Comparison of ENCODE assay signal across 10 mouse cellular contexts in the genomic region with DNA sequence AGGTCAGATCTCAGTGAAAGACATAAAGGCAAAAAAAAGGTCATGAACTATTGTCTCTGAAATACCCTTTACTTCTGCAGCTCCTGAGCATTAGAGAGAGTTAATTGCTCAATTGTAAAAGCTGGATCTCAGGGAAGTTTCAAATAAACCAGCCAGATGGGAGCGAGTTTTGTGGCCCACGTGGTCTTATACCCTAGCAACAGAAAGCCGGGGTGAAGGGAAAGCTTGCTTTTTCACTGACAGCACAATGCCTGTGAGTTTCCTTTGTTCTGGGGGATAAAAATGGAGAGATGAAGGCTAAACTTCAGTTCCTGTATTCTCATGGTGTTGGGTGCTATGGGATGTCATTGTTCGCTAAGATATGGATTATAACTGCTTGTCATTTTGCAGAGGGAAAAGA.
DNase-seq lines count a peak whose midpoint lies in the region; ATAC-seq lines count a peak whose summit lies in the region.
"Had no signal": no experiment of that assay in that cellular context is flagged by ENCODE, and none has a peak within 500 bp of the region (broad histone marks: within the 10 kb centered on the region; RNA-seq: fewer than 3 reads in every experiment).

No protein-coding gene starts in this region.

- H3K4me2 ChIP-seq in midbrain, embryonic 14.5 days (ENCODE audit: low read length), result no peak overlapping the region

- peak; percentile 33 for DNase-seq in right cerebral cortex, adult 18-20 months
- DNase-seq in right cerebral cortex, postnatal 25 days, result no peak
- DNase-seq in layer of hippocampus, adult 18-20 months (ENCODE audit: low spot score in 2 of 2), result peak; percentile 76 to 92
- peak; percentile 63 for DNase-seq in midbrain, embryonic 14.5 days
- no peak for DNase-seq in heart, postnatal 4 days
- no peak for DNase-seq in adrenal gland, adult (ENCODE audit: inconsistent age in 2 of 2, low spot score in 1 of 2)
- no peak for DNase-seq in kidney, adult 11 months
- DNase-seq in heart, postnatal 10 days, result no peak

- no peaks in the 10 kb centered on the region for H3K27me3 ChIP-seq in midbrain, embryonic 14.5 days (ENCODE audit: control insufficient read depth, insufficient read depth, low read length)

- intact Hi-C loops in heart, postnatal 10 days (cut with DNase I), result no loop called here

- no peaks in the 10 kb centered on the region for H3K9me3 ChIP-seq in midbrain, embryonic 14.5 days (ENCODE audit: control insufficient read depth, low read length)
- H3K9me3 ChIP-seq: megakaryocyte, embryonic 14.5 days had no signal

- WGBS in midbrain, embryonic 14.5 days, result 23% methylated on average over 4 of the region's 4 CpGs

- H3K36me3 ChIP-seq in midbrain, embryonic 14.5 days (ENCODE audit: control insufficient read depth, insufficient read depth, low read length), result no peaks in the 10 kb centered on the region

- H3K27ac ChIP-seq in midbrain, embryonic 14.5 days (replicated peaks; ENCODE audit: low read depth, low read length), result no peak overlapping the region

- no peaks in the 10 kb centered on the region for H3K4me1 ChIP-seq in midbrain, embryonic 14.5 days (ENCODE audit: control insufficient read depth, insufficient read depth, low read length)

- H3K9ac ChIP-seq in midbrain, embryonic 14.5 days (replicated peaks; ENCODE audit: low read length), result no peak overlapping the region

- ATAC-seq in midbrain, embryonic 14.5 days (ENCODE audit: low FRiP score, low TSS enrichment), result peak; percentile 18; the same call in 1 of the 2 replicates
- ATAC-seq: intestine, postnatal 0 days had no signal

- no peak overlapping the region for H3K4me3 ChIP-seq in midbrain, embryonic 14.5 days (replicated peaks; ENCODE audit: low read depth, low read length)
- H3K4me3 ChIP-seq: megakaryocyte, embryonic 14.5 days had no signal

Comparison
In these comparisons a context has a peak if more than half of its experiments do, and no peak if none do; other contexts are left out.
1. DNase-seq: peak in right cerebral cortex, adult 18-20 months (single experiment), layer of hippocampus, adult 18-20 months (2 of 2) and midbrain, embryonic 14.5 days (single experiment); none in right cerebral cortex, postnatal 25 days (single experiment), heart, postnatal 4 days (single experiment), adrenal gland, adult (0 of 2), kidney, adult 11 months (single experiment) and heart, postnatal 10 days (0 of 2).